7 mouse cellular contexts compared by ENCODE assay signal in the genomic region with DNA sequence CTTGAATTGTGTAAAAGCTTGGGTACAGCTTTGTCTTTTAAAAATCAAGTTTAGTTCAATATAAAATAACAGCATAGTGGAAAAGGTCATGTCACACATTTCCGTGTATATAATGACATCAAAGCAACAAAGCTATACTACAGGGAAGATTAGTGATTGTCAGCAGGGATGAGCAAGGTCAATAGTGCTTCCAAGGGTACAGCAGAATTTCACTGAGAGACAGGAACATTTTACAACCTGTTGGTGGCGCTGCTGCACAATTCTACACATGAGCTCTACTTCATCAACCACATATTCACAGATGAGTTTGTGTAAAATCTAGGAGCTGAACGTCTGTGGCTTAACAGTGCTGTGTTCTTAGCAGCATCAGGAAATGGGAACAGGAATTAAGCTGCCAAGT.
DNase-seq lines count a peak whose midpoint lies in the region; ATAC-seq and TF ChIP-seq lines count a peak whose summit lies in the region.

No protein-coding gene starts in this region.

- TF ChIP-seq CTCF in forebrain, postnatal 0 days (IDR thresholded peaks at IDR 0.05; ENCODE audit: low read depth): peak; percentile 79
- peak; percentile 75 for TF ChIP-seq CTCF in lung, postnatal 0 days (IDR thresholded peaks at IDR 0.05)

- no peak for TF ChIP-seq EP300 in lung, postnatal 0 days (IDR thresholded peaks at IDR 0.05)

- H3K4me1 ChIP-seq in forebrain, postnatal 0 days (ENCODE audit: insufficient read depth): no peaks in the 10 kb centered on the region
- H3K4me1 ChIP-seq in lung, postnatal 0 days (ENCODE audit: insufficient read depth, low read depth, low read length): no peaks in the 10 kb centered on the region

- peak; percentile 4 to 28 for DNase-seq in urinary bladder, postnatal 36 days (ENCODE audit: low spot score in 2 of 2)
- no peak for DNase-seq in urinary bladder, postnatal 4 days (ENCODE audit: low spot score in 2 of 2)
- peak; percentile 73 for DNase-seq in forebrain, postnatal 0 days
- DNase-seq in kidney, postnatal 36 days: peak; percentile 22 to 75
- DNase-seq in lung, postnatal 0 days (ENCODE audit: low spot score): peak; percentile 77
- DNase-seq in right cerebral cortex, postnatal 4 days: peak; percentile 67

- no peak overlapping the region for H3K9ac ChIP-seq in forebrain, postnatal 0 days
- no peak overlapping the region for H3K9ac ChIP-seq in lung, postnatal 0 days (replicated peaks; ENCODE audit: low read depth)

- no peaks in the 10 kb centered on the region for H3K36me3 ChIP-seq in forebrain, postnatal 0 days (ENCODE audit: insufficient read depth)
- no peaks in the 10 kb centered on the region for H3K36me3 ChIP-seq in lung, postnatal 0 days (ENCODE audit: insufficient read depth, low read length)

- no peak overlapping the region for H3K4me3 ChIP-seq in forebrain, postnatal 0 days (ENCODE audit: low read depth, low read length)
- H3K4me3 ChIP-seq in lung, postnatal 0 days (ENCODE audit: low read depth, low read length): no peak overlapping the region

- no peaks in the 10 kb centered on the region for H3K9me3 ChIP-seq in forebrain, postnatal 0 days (ENCODE audit: low read length)
- H3K9me3 ChIP-seq in lung, postnatal 0 days (ENCODE audit: low read length): no peaks in the 10 kb centered on the region

- no peaks in the 10 kb centered on the region for H3K27me3 ChIP-seq in forebrain, postnatal 0 days (ENCODE audit: insufficient read depth, low read length)
- no peaks in the 10 kb centered on the region for H3K27me3 ChIP-seq in lung, postnatal 0 days (replicated peaks; ENCODE audit: insufficient read depth, low read length)

- H3K27ac ChIP-seq in forebrain, postnatal 0 days (ENCODE audit: low read depth, low read length): no peak overlapping the region
- no peak overlapping the region for H3K27ac ChIP-seq in lung, postnatal 0 days (ENCODE audit: low read length)

- peak; percentile 43; the same call in 1 of the 2 replicates for ATAC-seq in cerebellum, adult (ENCODE audit: insufficient number of reproducible peaks, low FRiP score, low TSS enrichment)
- ATAC-seq in forebrain, postnatal 0 days: peak; percentile 77
- ATAC-seq in lung, postnatal 0 days: peak; percentile 70; the same call in 1 of the 2 replicates

- WGBS in forebrain, postnatal 0 days: 4% methylated on average over 3 of the region's 3 CpGs
- 3% methylated on average over 3 of the region's 3 CpGs for WGBS in lung, postnatal 0 days

- H3K4me2 ChIP-seq in forebrain, postnatal 0 days (ENCODE audit: low read depth): no peak overlapping the region
- no peak overlapping the region for H3K4me2 ChIP-seq in lung, postnatal 0 days (replicated peaks; ENCODE audit: low read depth, low read length)

Comparison
In these comparisons a context has a peak if more than half of its experiments do, and no peak if none do; other contexts are left out.
1. DNase-seq: peak in urinary bladder, postnatal 36 days (2 of 2), forebrain, postnatal 0 days (single experiment), kidney, postnatal 36 days (2 of 2), lung, postnatal 0 days (single experiment) and right cerebral cortex, postnatal 4 days (single experiment); none in urinary bladder, postnatal 4 days (0 of 2).
2. Peak in every context shown above with its lines, with median percentiles within 50 percentile points of each other: ATAC-seq.